Mouse (Mus musculus) granulocyte monocyte progenitor cell, adult 5-6 weeks (primary cell): ENCODE measurements around the gene Phf13. TPM values are rescaled to one million over a fixed set of nuclear protein-coding genes. Genes with fewer than 3 reads are reported as not detected.

Source experiments
- ATAC-seq: replicated peaks from 2 replicates; pipeline ENCODE4 v1.8.0; 2016; ENCODE audit warnings: mild to moderate bottlenecking, moderate TSS enrichment, inconsistent platforms; ENCODE audit not compliant: poor library complexity, severe bottlenecking
- total RNA-seq, 2 experiments: library from RNA; stranded (forward) in 1 of 2; stranded (reverse) in 1 of 2; fragments of 200-712, 200-1000 nt in 1 of 2; fragments of >200 nt in 1 of 2; fragmentation: Nextera tagmentation in 1 of 2; gene quantifications; 2 replicates each; pipeline ENCODE4 v1.2.3; 2014 to 2017

Gene Phf13
- total RNA-seq, 2 experiments from 2014 or later, result 1.4 to 2.1 TPM

- no peak for ATAC-seq
Observed at GRCm38 (mm10) chr4:151957584-151958315, 38.3 kb downstream of the Phf13 start.

GRCm38 (mm10) chr4:151955791-151956190 lies 40.3 kb downstream of the Phf13 start:
- ATAC-seq, result no peak

GRCm38 (mm10) chr4:151953209-151953608 lies 42.8 kb downstream of the Phf13 start:
- no peak for ATAC-seq

- ATAC-seq, result no peak
Observed at GRCm38 (mm10) chr4:151948497-151949471, 47.3 kb downstream of the Phf13 start.

GRCm38 (mm10) chr4:151946211-151946610 lies 49.8 kb downstream of the Phf13 start:
- ATAC-seq, result no peak

Other genes with a start within 250 kb of the Phf13 start
- 35.5 and 75.7 TPM in 2 replicates for gene Camta1, start 134.4 kb downstream of the Phf13 start, total RNA-seq (2014; fragmentation: Nextera tagmentation)
- gene Camta1, start 134.4 kb downstream of the Phf13 start, total RNA-seq (2017), result 18.5 and 31.9 TPM in 2 replicates
- gene Dnajc11, start 62.6 kb downstream of the Phf13 start, total RNA-seq (2014; fragmentation: Nextera tagmentation), result 73.5 and 77.5 TPM in 2 replicates
- gene Dnajc11, start 62.6 kb downstream of the Phf13 start, total RNA-seq (2017), result 57.8 and 71.2 TPM in 2 replicates
- gene Thap3, start 7.3 kb downstream of the Phf13 start, total RNA-seq (2014; fragmentation: Nextera tagmentation), result 10.4 and 14.0 TPM in 2 replicates
- gene Thap3, start 7.3 kb downstream of the Phf13 start, total RNA-seq (2017), result 4.9 and 10.8 TPM in 2 replicates
- gene Klhl21, start 12.5 kb upstream of the Phf13 start, total RNA-seq (2014; fragmentation: Nextera tagmentation), result 9.8 and 11.6 TPM in 2 replicates
- 4.3 and 6.3 TPM in 2 replicates for gene Klhl21, start 12.5 kb upstream of the Phf13 start, total RNA-seq (2017)
- gene Zbtb48, start 31.4 kb upstream of the Phf13 start, total RNA-seq (2014; fragmentation: Nextera tagmentation), result 9.2 and 15.7 TPM in 2 replicates
- 5.2 and 10.3 TPM in 2 replicates for gene Zbtb48, start 31.4 kb upstream of the Phf13 start, total RNA-seq (2017)
- gene Tas1r1, start 42.3 kb upstream of the Phf13 start, total RNA-seq (2014; fragmentation: Nextera tagmentation), result 1.6 and 3.2 TPM in 2 replicates
- gene Tas1r1, start 42.3 kb upstream of the Phf13 start, total RNA-seq (2017), result 1.0 and 2.6 TPM in 2 replicates
- gene Nol9, start 43.1 kb upstream of the Phf13 start, total RNA-seq (2014; fragmentation: Nextera tagmentation), result 33.7 and 36.5 TPM in 2 replicates
- 30.7 and 40.0 TPM in 2 replicates for gene Nol9, start 43.1 kb upstream of the Phf13 start, total RNA-seq (2017)
- gene Plekhg5, start 76.2 kb upstream of the Phf13 start, total RNA-seq (2014; fragmentation: Nextera tagmentation), result 0.34 and 7.6 TPM in 2 replicates
- gene Plekhg5, start 76.2 kb upstream of the Phf13 start, total RNA-seq (2017), result 1.8 and 2.2 TPM in 2 replicates
- gene Tnfrsf25, start 119.7 kb upstream of the Phf13 start, total RNA-seq (2014; fragmentation: Nextera tagmentation), result not detected in 2 replicates
- gene Tnfrsf25, start 119.7 kb upstream of the Phf13 start, total RNA-seq (2017), result 1.6 TPM in 1 of 2 replicates, not detected in the other
- 1.8 TPM in 1 of 2 replicates, not detected in the other for gene Espn, start 156.1 kb upstream of the Phf13 start, total RNA-seq (2014; fragmentation: Nextera tagmentation)
- gene Espn, start 156.1 kb upstream of the Phf13 start, total RNA-seq (2017), result 0.43 TPM in 1 of 2 replicates, not detected in the other
- not detected in 2 replicates for gene Hes2, start 162.6 kb upstream of the Phf13 start, total RNA-seq (2014; fragmentation: Nextera tagmentation)
- gene Hes2, start 162.6 kb upstream of the Phf13 start, total RNA-seq (2017), result not detected in 2 replicates
- gene Acot7, start 181.9 kb upstream of the Phf13 start, total RNA-seq (2014; fragmentation: Nextera tagmentation), result 124 and 134 TPM in 2 replicates
- 79.4 and 89.5 TPM in 2 replicates for gene Acot7, start 181.9 kb upstream of the Phf13 start, total RNA-seq (2017)